Mouse (Mus musculus) heart, adult 2 months (tissue): ENCODE data around the gene Itga7. TPM values are rescaled to one million over a fixed set of nuclear protein-coding genes. Genes with fewer than 3 reads are reported as not detected.
A peak's percentile ranks its signal among the peaks of the same experiment; 100 is the strongest.

Experiments
- DNase-seq, 2 experiments: peaks; one replicate each; pipeline ENCODE4 v3.0.0; 2021
- H3K27ac ChIP-seq: fragments of 200-600 bp; 2 replicates; pipeline ENCODE4 v1.8.1; 2022
- H3K27me3 ChIP-seq: fragments of 200-500 bp; 2 replicates; pipeline ENCODE4 v1.6.1; 2012; ENCODE audit warnings: mild to moderate bottlenecking, low read length, inconsistent platforms, mixed read lengths; ENCODE audit not compliant: control insufficient read depth, insufficient read depth
- H3K36me3 ChIP-seq: fragments of 200-500 bp; 2 replicates; pipeline ENCODE4 v1.6.1; 2012; ENCODE audit warnings: low read length, inconsistent platforms; ENCODE audit not compliant: control insufficient read depth, insufficient read depth
- H3K4me1 ChIP-seq: fragments of 200-500 bp; 2 replicates; pipeline ENCODE4 v1.6.1; 2011; ENCODE audit warnings: low read length; ENCODE audit not compliant: control insufficient read depth, insufficient read depth
- H3K4me3 ChIP-seq: fragments of 200-600 bp; 2 replicates; pipeline ENCODE4 v1.8.1; 2022
- H3K79me2 ChIP-seq: fragments of 200-500 bp; replicated peaks from 2 replicates; pipeline ENCODE4 v1.6.1; 2012; ENCODE audit warnings: mild to moderate bottlenecking, inconsistent platforms, low read length, moderate library complexity, mixed read lengths; ENCODE audit not compliant: control insufficient read depth, insufficient read depth
- H3K9ac ChIP-seq: fragments of 200-500 bp; 2 replicates; pipeline ENCODE4 v1.6.1; 2012; ENCODE audit warnings: low read depth, mild to moderate bottlenecking, control low read depth, inconsistent platforms, low read length, mixed read lengths
- CTCF ChIP-seq: fragments of 200-600 bp; IDR thresholded peaks from 2 replicates; pipeline ENCODE4 v1.8.1; 2022; ENCODE audit warnings: antibody characterized with exemption, mild to moderate bottlenecking, moderate library complexity
- EP300 ChIP-seq: fragments of 200-500 bp; IDR thresholded peaks from 2 replicates; pipeline ENCODE4 v1.6.1; 2011; ENCODE audit warnings: low read depth, low read length, control low read depth; ENCODE audit not compliant: insufficient read depth
- POLR2A ChIP-seq: fragments of 200-500 bp; IDR thresholded peaks from 2 replicates; pipeline ENCODE4 v1.6.1; 2011; ENCODE audit warnings: mild to moderate bottlenecking, low read depth, low read length, control low read depth; ENCODE audit not compliant: insufficient read depth
- WGBS: fragments of 180-500 bp; shearing (Covaris S2); methylation state at CpG from one replicate; pipeline ENCODE4 v1.1.7; 2018; 5-methylcytosine and 5-hydroxymethylcytosine counted together
- intact Hi-C: fragments of 180-260 bp; cut with DNase I; formaldehyde crosslinking; loops from one replicate; pipeline ENCODE4 v1.15.1; 2025
- long read RNA-seq: library from polyadenylated mRNA; stranded (forward); transcript quantifications from one replicate; pipeline ENCODE4 v2.0.0, GENCODE M21; 2021
- polyA plus RNA-seq: library from polyadenylated mRNA; depleted of rRNA; stranded (reverse); fragments of >200 nt; gene quantifications from 2 replicates; pipeline ENCODE4 v1.2.3, GENCODE M21; 2012; rRNA removed
- total RNA-seq, 2 experiments: library from RNA; stranded (reverse); gene quantifications; 2 replicates each; pipeline ENCODE4 v1.2.3; 2021

The Itga7 gene
- total RNA-seq (100 to 1,000 TPM; 140 to 155 TPM), polyA plus RNA-seq (151 and 206 TPM in 2 replicates)
- long read RNA-seq, full-length matches to known transcripts: 124 of 170 reads
- long read RNA-seq, partial matches to known transcripts: 33 of 170 reads
- long read RNA-seq, other reads (novel, unspliced or antisense): 13 of 170 reads

DNA sequence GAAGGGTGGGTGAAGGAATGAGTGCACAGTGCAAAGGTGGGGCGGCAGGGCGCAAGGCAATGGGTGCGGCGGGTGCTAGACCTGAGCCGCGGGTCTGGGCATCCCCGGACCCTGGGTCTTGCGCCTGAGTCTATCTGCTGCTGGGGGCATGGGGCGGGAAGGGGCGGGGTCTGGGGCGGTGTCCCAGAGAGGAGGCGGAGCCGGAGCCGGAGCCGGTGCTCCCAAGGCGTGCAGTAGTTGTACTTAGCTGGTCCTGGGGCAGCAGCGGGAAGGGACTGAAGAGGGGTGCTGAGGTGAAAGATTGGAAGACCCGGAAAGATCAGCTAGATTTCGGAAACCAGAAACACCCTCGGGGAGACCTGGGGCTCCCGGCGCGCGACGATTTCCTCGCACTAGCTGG lies at the start of gene Itga7:
Itga7 (plus strand) TSS at position 245 of the 400 bp plus-strand sequence.
- Histone ChIP-seq H3K4me1 (peaks cover 8% of the 10 kb centered on the region), H3K36me3 (no peaks in the 10 kb centered on the region), H3K27ac (peak within 1 kb of the TSS; percentile 89), H3K27me3 (no peaks in the 10 kb centered on the region), H3K4me3 (peak within 1 kb of the TSS; percentile 62), H3K9ac (peak within 1 kb of the TSS; percentile 68), H3K79me2 (no peaks in the 10 kb centered on the region)
- intact Hi-C loops: no loop called here
- peak; percentile 76 for TF ChIP-seq POLR2A
- no peak for TF ChIP-seq EP300
- WGBS: 2% methylated on average over 26 of the region's 26 CpGs
- DNase-seq: peak; percentile 68 to 70

DNA sequence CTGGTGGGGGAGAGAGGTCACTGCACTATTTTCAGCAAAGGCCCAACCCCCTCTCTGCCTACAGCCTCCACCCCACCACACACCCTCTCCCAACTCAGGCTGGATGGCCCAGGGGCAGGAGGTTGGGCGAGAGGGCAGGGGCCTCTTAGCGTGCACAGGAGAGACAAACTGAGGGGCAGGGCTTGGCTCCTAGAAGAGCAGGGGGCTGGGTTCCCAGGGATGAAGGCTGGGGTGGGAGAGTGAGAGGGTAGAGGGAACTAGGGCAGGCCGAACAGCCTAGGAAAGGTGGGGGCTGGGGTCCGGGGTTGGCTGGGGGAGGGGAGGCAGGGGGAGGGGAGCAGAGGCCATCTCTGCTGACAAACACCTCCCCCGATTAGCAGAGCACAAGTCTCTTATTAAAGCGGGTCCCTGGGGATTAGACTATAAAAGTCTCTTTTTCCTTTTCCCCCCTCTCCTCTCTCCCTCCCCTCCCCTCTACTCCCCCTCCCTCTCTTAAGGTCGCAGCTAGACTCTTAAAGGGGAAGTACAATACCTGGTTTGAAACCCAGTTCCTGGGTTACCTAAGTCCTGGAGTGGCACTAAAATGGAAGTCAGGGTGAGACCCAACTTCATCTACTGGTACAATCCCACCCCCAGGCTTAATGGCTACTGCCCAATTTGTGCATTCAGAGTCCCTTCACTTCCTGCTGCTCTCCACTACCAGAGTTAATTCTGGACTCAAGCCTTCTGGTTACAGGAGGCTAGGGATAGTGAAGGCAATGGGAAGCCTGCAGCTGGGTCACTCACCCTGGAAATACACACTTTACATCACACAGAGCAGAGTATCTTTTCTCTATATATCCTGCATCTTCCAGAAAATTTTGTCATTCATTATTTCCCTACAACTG lies 44.4 kb upstream of the Itga7 start:
- H3K9ac ChIP-seq: no peak overlapping the region
- no peaks in the 10 kb centered on the region for H3K36me3 ChIP-seq
- 15% methylated on average over 7 of the region's 7 CpGs for WGBS
- TF ChIP-seq POLR2A (no peak), EP300 (no peak), CTCF (no peak)
- intact Hi-C loops: no loop called here
- peaks cover 4% of the 10 kb centered on the region for H3K4me1 ChIP-seq
- no peaks in the 10 kb centered on the region for H3K27me3 ChIP-seq
- H3K79me2 ChIP-seq: no peaks in the 10 kb centered on the region
- no peak overlapping the region for H3K27ac ChIP-seq
- no peak overlapping the region for H3K4me3 ChIP-seq
- DNase-seq: no peak

GRCm38 (mm10) chr10:128889846-128890245 lies 43.8 kb upstream of the Itga7 start:
- no peak for TF ChIP-seq CTCF
- TF ChIP-seq POLR2A: no peak
- no peak for TF ChIP-seq EP300
- WGBS: 48% methylated on average over 2 of the region's 2 CpGs
- intact Hi-C loops: loop anchor here (10.0 kb wide), 1 partner anchor 265 kb away; the partner anchor contains the start of gene Rps26
- no peak for DNase-seq
- Histone ChIP-seq H3K4me1 (peaks cover 4% of the 10 kb centered on the region), H3K27ac (no peak overlapping the region), H3K9ac (no peak overlapping the region), H3K27me3 (no peaks in the 10 kb centered on the region), H3K4me3 (no peak overlapping the region), H3K79me2 (no peaks in the 10 kb centered on the region), H3K36me3 (no peaks in the 10 kb centered on the region)

DNA sequence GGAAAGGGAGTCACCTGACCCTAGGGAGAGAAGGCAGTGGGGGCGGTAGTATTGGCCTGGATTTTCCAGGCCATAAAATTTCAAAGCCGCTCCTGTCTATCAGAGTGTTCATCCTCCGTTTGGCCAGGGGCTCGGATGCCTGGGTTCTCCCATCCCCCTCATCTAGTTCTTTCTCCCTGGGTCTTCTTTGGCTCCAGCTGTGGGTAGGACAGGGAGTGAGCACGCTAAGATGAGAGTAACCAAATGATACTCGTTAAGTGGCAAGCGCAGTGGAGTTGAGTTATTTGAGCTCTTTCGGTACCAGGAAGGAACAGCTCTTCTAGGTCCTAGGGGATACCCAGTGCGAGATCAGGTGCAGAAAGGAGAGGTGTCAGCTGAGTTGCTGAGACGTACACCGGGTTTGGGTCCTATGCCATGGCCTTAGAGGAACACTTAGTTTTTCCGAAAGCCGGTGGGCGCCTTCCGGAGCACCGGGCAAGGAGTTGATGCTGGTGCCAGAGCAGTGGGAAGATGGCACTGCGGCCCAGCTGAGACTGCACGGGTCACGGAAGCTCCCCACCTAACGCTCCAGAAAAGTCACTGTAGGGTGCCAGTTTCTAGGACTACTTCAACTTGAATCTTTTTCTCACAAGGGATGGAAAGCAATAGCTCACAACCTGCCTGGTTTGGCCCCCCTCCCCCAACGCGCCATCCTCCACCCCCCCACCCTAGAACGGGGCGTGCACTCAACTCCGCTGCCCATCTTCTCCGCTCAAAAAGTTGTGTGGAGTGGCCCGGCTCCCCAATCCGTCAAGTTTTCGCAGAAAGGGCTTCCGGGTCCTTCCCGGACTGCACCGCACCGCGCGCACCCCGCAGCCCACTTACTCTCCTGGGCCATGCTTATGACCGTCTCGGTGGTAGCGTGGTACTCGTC lies 43.0 kb upstream of the Itga7 start:
- peak overlapping the region; percentile 62 for H3K9ac ChIP-seq
- no peaks in the 10 kb centered on the region for H3K27me3 ChIP-seq
- 3% methylated on average over 40 of the region's 40 CpGs for WGBS
- peak in 1 of 2 experiments; percentile 22 for DNase-seq
- H3K4me1 ChIP-seq: peaks cover 4% of the 10 kb centered on the region
- no peaks in the 10 kb centered on the region for H3K36me3 ChIP-seq
- peak overlapping the region; percentile 21 for H3K27ac ChIP-seq
- H3K79me2 ChIP-seq: no peaks in the 10 kb centered on the region
- TF ChIP-seq EP300: no peak
- no peak for TF ChIP-seq POLR2A
- TF ChIP-seq CTCF: no peak
- peak overlapping the region; percentile 62 for H3K4me3 ChIP-seq
- intact Hi-C loops: loop anchor here (10.0 kb wide), 1 partner anchor 266 kb away; the partner anchor contains the start of gene Rps26

GRCm38 (mm10) chr10:128891296-128892094 lies 42.1 kb upstream of the Itga7 start, which contains the start of gene Gdf11:
TSS of gene Gdf11 (minus strand) at chr10:128891718.
- Histone ChIP-seq H3K27me3 (no peaks in the 10 kb centered on the region), H3K9ac (peak within 1 kb of the TSS; percentile 62), H3K36me3 (no peaks in the 10 kb centered on the region), H3K27ac (peak within 1 kb of the TSS; percentile 21), H3K79me2 (no peaks in the 10 kb centered on the region), H3K4me3 (peak within 1 kb of the TSS; percentile 62), H3K4me1 (peaks cover 4% of the 10 kb centered on the region)
- TF ChIP-seq CTCF (no peak), POLR2A (no peak), EP300 (no peak)
- peak; percentile 64 for DNase-seq
- WGBS: under 1% methylated on average over 32 of the region's 89 CpGs
- intact Hi-C loops: loop anchor here (10.0 kb wide), 1 partner anchor 267 kb away; the partner anchor contains the start of gene Rps26
